Mouse (Mus musculus): ENCODE measurements at regions not wholly inside any gene's neighbourhood (a gene's known extent, or its start where the extent isn't known, plus 50 kb on each side); places are given as distances from the start of the nearest gene placed in this dataset.

DNA sequence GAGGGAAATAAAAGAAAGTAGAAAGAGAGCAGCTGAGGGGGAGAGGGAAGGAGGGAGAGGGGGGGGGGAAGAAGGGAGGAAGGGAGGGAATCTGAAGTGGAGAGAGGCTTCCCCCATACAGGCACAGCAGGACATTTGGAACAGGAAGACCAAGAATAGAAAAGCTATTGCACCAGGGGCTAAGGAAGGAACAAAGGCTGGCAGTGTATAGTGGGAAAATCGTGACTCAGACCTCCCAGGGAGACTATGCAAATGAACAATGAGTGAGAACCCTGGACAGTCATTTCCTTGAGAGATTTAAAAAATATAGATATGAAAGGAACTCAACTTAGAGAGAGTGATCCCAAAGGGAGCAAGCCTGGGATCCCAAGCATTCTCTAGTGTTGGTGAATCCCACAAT lies 559.1 kb upstream of the Klf6 start:
- H3K4me1 ChIP-seq (ENCODE audit: control insufficient read depth, insufficient read depth, insufficient read length): no peaks in the 10 kb centered on the region
- H3K4me3 ChIP-seq (ENCODE audit: extremely low read depth, insufficient read depth, insufficient read length): no peak overlapping the region
- no peaks in the 10 kb centered on the region for H3K27me3 ChIP-seq (ENCODE audit: control insufficient read depth, insufficient read depth, low read length)
- no peak for TF ChIP-seq CTCF (IDR thresholded peaks at IDR 0.05; ENCODE audit: extremely low read depth, insufficient read depth, insufficient read length, insufficient replicate concordance)
- no peak for TF ChIP-seq POLR2A (IDR thresholded peaks at IDR 0.05; ENCODE audit: low read depth, low read length)
- H3K27ac ChIP-seq (ENCODE audit: insufficient read depth, low read length): no peak overlapping the region
- no peaks in the 10 kb centered on the region for H3K36me3 ChIP-seq (ENCODE audit: control insufficient read depth, insufficient read depth, low read length)
- no peak for DNase-seq (ENCODE audit: low read depth in 1 of 2, low spot score in 2 of 2)
- WGBS: 28% methylated on average over 1 of the region's 1 CpGs

DNA sequence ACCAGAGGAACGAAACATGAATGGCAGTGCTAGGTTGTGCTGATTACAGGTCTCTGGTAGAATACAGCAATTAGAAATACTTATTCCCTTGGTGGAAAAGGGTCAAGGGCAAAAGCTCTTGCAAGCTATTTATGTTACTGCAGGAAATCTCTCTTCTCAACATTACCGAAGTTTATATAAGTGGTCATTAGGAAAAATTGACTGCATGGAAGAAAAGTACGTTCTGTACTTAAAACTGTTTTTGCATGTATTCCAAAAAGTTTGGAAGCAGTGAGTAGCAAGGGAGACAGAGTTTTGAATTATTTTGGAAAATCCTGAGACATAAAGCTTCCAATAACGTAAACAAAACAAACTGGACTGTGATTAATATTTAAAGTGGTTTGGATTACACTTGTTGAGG lies 554.6 kb upstream of the Klf6 start:
- Histone ChIP-seq H3K36me3 (ENCODE audit: control insufficient read depth, insufficient read depth, low read length) (no peaks in the 10 kb centered on the region), H3K4me3 (ENCODE audit: extremely low read depth, insufficient read depth, insufficient read length) (no peak overlapping the region), H3K4me1 (ENCODE audit: control insufficient read depth, insufficient read depth, insufficient read length) (no peaks in the 10 kb centered on the region), H3K27ac (ENCODE audit: insufficient read depth, low read length) (no peak overlapping the region), H3K27me3 (ENCODE audit: control insufficient read depth, insufficient read depth, low read length) (no peaks in the 10 kb centered on the region)
- no peak for DNase-seq (ENCODE audit: low read depth in 1 of 2, low spot score in 2 of 2)
- 87% methylated on average over 4 of the region's 4 CpGs for WGBS
- TF ChIP-seq POLR2A (IDR thresholded peaks at IDR 0.05; ENCODE audit: low read depth, low read length) (no peak), CTCF (IDR thresholded peaks at IDR 0.05; ENCODE audit: extremely low read depth, insufficient read depth, insufficient read length, insufficient replicate concordance) (no peak)

DNA sequence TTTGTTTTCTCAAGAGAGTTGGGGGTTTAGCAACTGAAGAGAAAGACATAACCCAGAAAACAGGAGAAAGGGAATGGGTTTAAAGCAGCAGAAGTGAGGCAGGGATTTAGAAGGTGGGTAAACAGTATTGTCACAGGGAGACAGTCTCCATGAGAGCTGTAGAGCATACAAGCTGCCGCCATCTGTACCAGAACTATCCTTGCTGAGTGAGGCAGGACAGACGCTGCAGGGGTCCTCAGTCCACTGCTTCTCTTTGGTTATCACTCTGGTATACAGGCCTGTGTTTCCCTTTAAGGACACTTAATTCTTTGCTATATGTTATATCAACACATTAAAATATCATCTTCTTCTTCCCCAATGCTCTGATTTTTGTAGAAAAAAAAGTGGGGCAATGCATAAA lies 548.0 kb upstream of the Klf6 start:
- Histone ChIP-seq H3K4me1 (ENCODE audit: control insufficient read depth, insufficient read depth, insufficient read length) (no peaks in the 10 kb centered on the region), H3K27me3 (ENCODE audit: control insufficient read depth, insufficient read depth, low read length) (no peaks in the 10 kb centered on the region), H3K27ac (ENCODE audit: insufficient read depth, low read length) (no peak overlapping the region), H3K4me3 (ENCODE audit: extremely low read depth, insufficient read depth, insufficient read length) (no peak overlapping the region), H3K36me3 (ENCODE audit: control insufficient read depth, insufficient read depth, low read length) (no peaks in the 10 kb centered on the region)
- 77% methylated on average over 2 of the region's 2 CpGs for WGBS
- TF ChIP-seq CTCF (IDR thresholded peaks at IDR 0.05; ENCODE audit: extremely low read depth, insufficient read depth, insufficient read length, insufficient replicate concordance) (no peak), POLR2A (IDR thresholded peaks at IDR 0.05; ENCODE audit: low read depth, low read length) (no peak)
- no peak for DNase-seq (ENCODE audit: low read depth in 1 of 2, low spot score in 2 of 2)

DNA sequence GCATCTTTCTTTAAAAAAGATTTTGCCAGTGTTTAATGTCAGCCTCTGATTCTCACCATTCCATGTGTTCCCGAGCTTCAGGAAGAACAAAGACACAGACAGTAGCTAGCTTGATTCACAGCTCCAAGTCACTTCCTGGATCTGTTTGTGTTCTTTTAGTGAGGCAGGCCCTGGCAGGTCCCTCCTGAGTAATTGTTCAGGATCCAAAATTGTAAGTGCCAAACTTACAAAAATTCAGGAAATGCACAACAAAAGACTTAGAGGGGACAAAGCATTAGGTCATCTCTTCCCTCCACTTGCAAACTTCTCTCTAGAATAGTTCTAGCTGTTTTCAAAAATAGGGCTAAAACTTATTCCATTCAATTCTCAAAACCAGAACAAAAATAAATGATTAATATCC lies 546.3 kb upstream of the Klf6 start:
- H3K4me1 ChIP-seq (ENCODE audit: control insufficient read depth, insufficient read depth, insufficient read length): no peaks in the 10 kb centered on the region
- H3K4me3 ChIP-seq (ENCODE audit: extremely low read depth, insufficient read depth, insufficient read length): no peak overlapping the region
- DNase-seq (ENCODE audit: low read depth in 1 of 2, low spot score in 2 of 2): no peak
- TF ChIP-seq POLR2A (IDR thresholded peaks at IDR 0.05; ENCODE audit: low read depth, low read length): no peak
- no peaks in the 10 kb centered on the region for H3K27me3 ChIP-seq (ENCODE audit: control insufficient read depth, insufficient read depth, low read length)
- no peak overlapping the region for H3K27ac ChIP-seq (ENCODE audit: insufficient read depth, low read length)
- H3K36me3 ChIP-seq (ENCODE audit: control insufficient read depth, insufficient read depth, low read length): no peaks in the 10 kb centered on the region
- 73% methylated on average over 1 of the region's 1 CpGs for WGBS

DNA sequence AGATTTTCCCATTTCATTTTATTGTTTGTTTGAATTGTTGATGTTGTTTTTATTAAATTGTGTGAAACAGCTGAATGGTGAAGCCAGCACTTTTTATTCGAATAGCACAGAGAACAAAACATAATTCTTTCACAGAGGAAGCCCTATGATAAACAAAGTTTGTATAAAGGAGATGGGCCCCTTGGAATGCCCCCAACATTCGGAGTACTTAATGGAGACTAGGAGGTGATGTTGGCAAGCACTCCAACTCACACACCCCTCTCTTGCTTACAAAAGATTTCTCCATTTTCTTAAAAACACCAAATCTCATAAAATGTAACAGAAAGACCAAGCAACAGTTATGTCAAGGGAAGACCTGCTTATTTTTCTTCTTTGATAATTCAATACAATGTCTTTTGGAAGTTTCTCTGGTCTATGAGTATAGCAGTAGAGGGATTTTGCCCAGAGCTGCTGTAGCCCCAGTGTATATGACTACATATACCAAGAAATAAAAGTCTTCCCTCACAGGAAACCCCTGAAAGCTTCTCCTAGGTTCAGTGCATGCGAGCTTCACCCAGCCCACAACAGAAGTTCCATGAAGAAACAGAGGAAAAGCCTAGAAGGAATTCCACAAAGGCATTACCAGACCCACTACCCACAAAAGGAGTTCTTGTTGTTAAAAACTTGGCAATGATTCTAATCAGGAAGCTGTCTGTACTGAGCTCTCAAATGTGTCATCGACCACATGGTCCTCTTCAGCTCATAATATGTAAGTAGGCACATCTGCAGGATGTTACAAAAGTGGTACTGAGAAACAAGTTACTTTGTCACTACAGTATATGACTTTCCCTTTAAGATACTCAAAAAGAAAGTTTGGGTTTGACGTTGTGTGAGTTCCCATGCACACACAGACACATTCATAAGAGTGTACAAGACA lies 543.1 kb upstream of the Klf6 start:
- no peaks in the 10 kb centered on the region for H3K4me1 ChIP-seq (ENCODE audit: control insufficient read depth, insufficient read depth, insufficient read length)
- no peak for DNase-seq (ENCODE audit: low read depth in 1 of 2, low spot score in 2 of 2)
- WGBS: 67% methylated on average over 5 of the region's 5 CpGs
- TF ChIP-seq POLR2A (IDR thresholded peaks at IDR 0.05; ENCODE audit: low read depth, low read length): no peak
- TF ChIP-seq CTCF (IDR thresholded peaks at IDR 0.05; ENCODE audit: extremely low read depth, insufficient read depth, insufficient read length, insufficient replicate concordance): no peak
- H3K27me3 ChIP-seq (ENCODE audit: control insufficient read depth, insufficient read depth, low read length): no peaks in the 10 kb centered on the region
- H3K27ac ChIP-seq (ENCODE audit: insufficient read depth, low read length): no peak overlapping the region
- no peak overlapping the region for H3K4me3 ChIP-seq (ENCODE audit: extremely low read depth, insufficient read depth, insufficient read length)
- H3K36me3 ChIP-seq (ENCODE audit: control insufficient read depth, insufficient read depth, low read length): no peaks in the 10 kb centered on the region

DNA sequence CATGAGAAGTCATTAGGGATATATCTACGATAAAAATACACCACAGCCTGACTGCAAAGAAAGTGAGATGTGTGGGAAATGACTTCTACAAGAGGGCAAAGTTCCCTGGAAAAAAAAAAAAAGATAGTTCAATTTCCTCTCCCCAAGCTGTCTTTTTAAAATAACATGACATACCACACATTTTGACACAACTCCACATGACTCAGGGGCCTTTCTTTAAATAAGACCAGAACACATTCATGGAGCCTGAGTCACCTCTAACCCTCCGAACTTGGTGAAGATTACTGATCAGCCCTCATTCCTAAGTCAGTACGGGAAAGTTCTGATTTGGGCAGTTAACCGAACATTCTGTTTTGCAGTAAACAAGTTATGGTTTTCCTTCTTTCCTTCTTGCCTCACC lies 515.6 kb upstream of the Klf6 start:
- Histone ChIP-seq H3K4me3 (ENCODE audit: extremely low read depth, insufficient read depth, insufficient read length) (no peak overlapping the region), H3K27ac (ENCODE audit: insufficient read depth, low read length) (no peak overlapping the region), H3K4me1 (ENCODE audit: control insufficient read depth, insufficient read depth, insufficient read length) (no peaks in the 10 kb centered on the region), H3K36me3 (ENCODE audit: control insufficient read depth, insufficient read depth, low read length) (no peaks in the 10 kb centered on the region), H3K27me3 (ENCODE audit: control insufficient read depth, insufficient read depth, low read length) (no peaks in the 10 kb centered on the region)
- 87% methylated on average over 4 of the region's 4 CpGs for WGBS
- TF ChIP-seq POLR2A (IDR thresholded peaks at IDR 0.05; ENCODE audit: low read depth, low read length): no peak
- no peak for TF ChIP-seq CTCF (IDR thresholded peaks at IDR 0.05; ENCODE audit: extremely low read depth, insufficient read depth, insufficient read length, insufficient replicate concordance)
- DNase-seq (ENCODE audit: low read depth in 1 of 2, low spot score in 2 of 2): no peak
